Mouse (Mus musculus): ENCODE results near the gene Sptbn4. TPM values are rescaled to one million over a fixed set of nuclear protein-coding genes. Genes with fewer than 3 reads are reported as not detected.

Gene Sptbn4
- polyA plus RNA-seq, 1 experiment from 2014 or later: 0.30 TPM

DNA sequence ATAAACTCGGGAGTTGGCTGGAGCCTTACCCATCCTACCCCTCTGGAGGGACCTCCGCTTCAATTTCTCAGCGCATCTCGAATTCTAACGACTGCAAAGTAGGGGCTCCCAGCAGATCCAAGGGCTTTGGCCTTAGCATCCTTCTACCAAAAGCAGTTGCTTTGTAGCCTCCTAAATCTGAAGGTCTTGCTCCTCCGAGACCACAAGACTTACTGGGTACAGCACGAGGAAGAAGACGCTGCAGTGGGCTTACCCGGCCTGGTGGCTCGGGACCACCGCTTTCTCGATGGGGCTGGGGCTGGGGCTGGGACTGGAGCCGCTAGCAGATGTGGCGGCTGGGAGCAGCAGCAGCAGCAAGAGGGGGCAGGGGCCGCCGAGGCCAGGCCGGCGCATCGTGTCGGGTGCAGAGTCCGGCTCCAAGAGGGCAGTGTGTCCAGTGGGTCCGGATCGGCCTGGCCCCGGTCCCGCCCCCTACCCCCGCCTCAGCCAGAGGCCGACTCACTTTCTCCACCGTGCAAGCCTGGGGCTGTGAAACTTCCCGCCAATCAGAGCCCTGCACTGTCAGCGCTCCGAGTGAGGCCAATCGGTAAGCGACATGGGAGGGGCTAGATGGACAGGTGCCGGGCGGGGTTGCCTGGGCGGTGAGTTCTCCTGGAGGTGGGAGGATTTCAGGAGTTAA is 110.2 kb downstream of the Sptbn4 start, which contains the start of gene Ltbp4:
Gene Ltbp4 (minus strand): TSS at position 518 of the 679 bp plus-strand sequence.
- H3K27me3 ChIP-seq (ENCODE audit: control insufficient read depth, insufficient read depth, low read length): peaks cover 66% of the 10 kb centered on the region
- H3K4me1 ChIP-seq (ENCODE audit: control insufficient read depth, insufficient read depth, low read length): peaks cover 15% of the 10 kb centered on the region
- H3K27ac ChIP-seq (ENCODE audit: low read depth, low read length): no peak within 1 kb of the TSS
- H3K9ac ChIP-seq (ENCODE audit: low read depth, low read length): peak within 1 kb of the TSS; percentile 59
- peak within 1 kb of the TSS; percentile 80 for H3K4me2 ChIP-seq
- ATAC-seq (replicated peaks; ENCODE audit: insufficient number of reproducible peaks, low FRiP score, low TSS enrichment): 0 out of 2 replicates have a peak, but pooled peaks have one; percentile 16
- H3K9me3 ChIP-seq (replicated peaks; ENCODE audit: control insufficient read depth, low read length): no peaks in the 10 kb centered on the region
- no peaks in the 10 kb centered on the region for H3K36me3 ChIP-seq (ENCODE audit: control insufficient read depth, insufficient read depth, low read length)
- WGBS (ENCODE audit: insufficient replicate concordance): 2% methylated on average over 35 of the region's 36 CpGs
- peak within 1 kb of the TSS; percentile 47 for H3K4me3 ChIP-seq (ENCODE audit: low read depth, low read length)

GRCm38 (mm10) chr7:27335928-27336823 is 111.3 kb downstream of the Sptbn4 start:
- Histone ChIP-seq H3K9ac (ENCODE audit: low read depth, low read length) (peak overlapping the region; percentile 59; the same call in 1 of the 2 replicates), H3K4me1 (ENCODE audit: control insufficient read depth, insufficient read depth, low read length) (peaks cover 17% of the 10 kb centered on the region), H3K4me2 (peak overlapping the region; percentile 80), H3K9me3 (replicated peaks; ENCODE audit: control insufficient read depth, low read length) (no peaks in the 10 kb centered on the region), H3K36me3 (ENCODE audit: control insufficient read depth, insufficient read depth, low read length) (no peaks in the 10 kb centered on the region), H3K4me3 (ENCODE audit: low read depth, low read length) (peak overlapping the region; percentile 47), H3K27ac (ENCODE audit: low read depth, low read length) (no peak overlapping the region), H3K27me3 (ENCODE audit: control insufficient read depth, insufficient read depth, low read length) (peaks cover 74% of the 10 kb centered on the region)
- peak; percentile 67 for ATAC-seq (replicated peaks; ENCODE audit: insufficient number of reproducible peaks, low FRiP score, low TSS enrichment)
- WGBS (ENCODE audit: insufficient replicate concordance): under 1% methylated on average over 47 of the region's 47 CpGs

DNA sequence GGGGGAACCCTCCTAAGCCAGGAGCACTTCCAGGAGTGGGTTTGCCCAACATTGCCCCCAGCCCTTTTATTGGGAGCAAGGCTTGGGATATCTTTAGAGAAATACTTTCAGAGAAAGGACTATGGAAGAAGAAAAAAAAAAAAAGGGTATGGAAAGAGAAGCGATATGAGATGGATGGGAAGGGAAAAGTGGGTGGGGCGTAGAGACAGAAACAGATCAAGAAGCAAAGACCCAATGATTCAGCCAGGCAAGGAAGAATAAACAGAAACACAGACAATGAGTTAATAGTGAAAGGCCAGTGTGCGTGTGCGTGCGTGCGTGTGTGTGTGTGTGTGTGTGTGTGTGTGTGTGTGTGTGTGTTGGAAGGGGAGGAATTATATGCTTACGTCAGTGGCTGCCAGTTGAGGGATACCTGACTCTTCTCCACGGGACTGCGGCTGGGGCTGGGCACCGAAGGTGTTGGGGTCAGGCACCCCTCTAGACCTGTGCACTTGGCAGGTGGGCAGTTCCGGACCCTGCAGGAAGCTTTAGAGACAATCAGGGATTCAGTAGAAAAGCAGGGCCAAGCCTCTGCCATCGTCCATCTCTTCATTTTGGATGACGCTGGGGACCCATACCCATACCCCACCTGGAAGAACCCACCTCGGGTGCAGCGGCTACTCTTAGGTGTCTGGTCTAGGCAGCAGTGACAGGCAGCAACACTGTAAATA is 112.3 kb downstream of the Sptbn4 start:
- 51% methylated on average over 15 of the region's 15 CpGs for WGBS (ENCODE audit: insufficient replicate concordance)
- peak overlapping the region; percentile 53 for H3K4me3 ChIP-seq (ENCODE audit: low read depth, low read length)
- 0 out of 2 replicates have a peak overlapping the region, but pooled peaks have one; percentile 28 for H3K9ac ChIP-seq (ENCODE audit: low read depth, low read length)
- ATAC-seq (replicated peaks; ENCODE audit: insufficient number of reproducible peaks, low FRiP score, low TSS enrichment): no peak
- no peaks in the 10 kb centered on the region for H3K36me3 ChIP-seq (ENCODE audit: control insufficient read depth, insufficient read depth, low read length)
- H3K9me3 ChIP-seq (replicated peaks; ENCODE audit: control insufficient read depth, low read length): no peaks in the 10 kb centered on the region
- peaks cover 84% of the 10 kb centered on the region for H3K27me3 ChIP-seq (ENCODE audit: control insufficient read depth, insufficient read depth, low read length)
- peaks cover 25% of the 10 kb centered on the region for H3K4me1 ChIP-seq (ENCODE audit: control insufficient read depth, insufficient read depth, low read length)
- peak overlapping the region; percentile 35; the same call in 1 of the 2 replicates for H3K27ac ChIP-seq (ENCODE audit: low read depth, low read length)
- H3K4me2 ChIP-seq: peak overlapping the region; percentile 86

- H3K4me3 ChIP-seq (ENCODE audit: low read depth, low read length): peak overlapping the region; percentile 53
- H3K27ac ChIP-seq (ENCODE audit: low read depth, low read length): peak overlapping the region; percentile 66
- 1% methylated on average over 32 of the region's 32 CpGs for WGBS (ENCODE audit: insufficient replicate concordance)
- 0 out of 2 replicates have a peak, but pooled peaks have one; percentile 11 for ATAC-seq (replicated peaks; ENCODE audit: insufficient number of reproducible peaks, low FRiP score, low TSS enrichment)
- H3K9me3 ChIP-seq (replicated peaks; ENCODE audit: control insufficient read depth, low read length): no peaks in the 10 kb centered on the region
- H3K4me2 ChIP-seq: peak overlapping the region; percentile 86
- no peaks in the 10 kb centered on the region for H3K36me3 ChIP-seq (ENCODE audit: control insufficient read depth, insufficient read depth, low read length)
- peaks cover 91% of the 10 kb centered on the region for H3K27me3 ChIP-seq (ENCODE audit: control insufficient read depth, insufficient read depth, low read length)
- peaks cover 28% of the 10 kb centered on the region for H3K4me1 ChIP-seq (ENCODE audit: control insufficient read depth, insufficient read depth, low read length)
- 0 out of 2 replicates have a peak overlapping the region, but pooled peaks have one; percentile 12 for H3K9ac ChIP-seq (ENCODE audit: low read depth, low read length)
Observed at GRCm38 (mm10) chr7:27334405-27334911, 113.0 kb downstream of the Sptbn4 start.

DNA sequence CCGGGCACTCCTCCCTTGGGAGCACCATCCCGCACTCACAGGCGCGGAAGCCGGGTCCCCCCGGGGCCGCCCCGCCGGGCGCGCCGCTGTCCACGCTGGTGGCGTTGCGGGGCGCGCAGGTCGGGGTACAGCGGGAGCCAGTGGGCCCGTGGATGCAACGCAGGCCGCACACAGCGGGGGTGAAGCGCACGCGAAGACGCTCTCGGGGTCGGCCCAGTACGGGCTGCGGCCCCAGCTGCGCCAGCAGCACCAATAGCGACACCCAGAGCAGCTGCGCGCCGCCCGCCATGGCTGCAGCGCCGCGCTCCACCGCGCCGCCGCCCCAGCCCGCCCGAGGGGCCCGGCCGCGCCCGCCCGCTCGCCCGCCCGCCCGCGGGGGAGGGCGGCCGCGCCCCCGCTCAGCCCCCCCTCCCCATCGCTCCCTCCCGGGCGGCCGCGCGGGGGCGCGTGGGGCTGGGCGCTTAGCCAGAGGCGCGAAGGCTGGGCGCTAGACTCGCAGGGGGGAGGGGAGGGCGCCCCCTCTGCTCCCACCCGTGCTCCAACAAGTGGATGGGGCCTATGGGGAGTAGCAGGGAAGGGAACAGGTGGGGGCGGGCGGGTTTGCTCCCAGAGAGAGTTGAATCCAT is 114.1 kb downstream of the Sptbn4 start:
- H3K4me2 ChIP-seq: peak overlapping the region; percentile 86
- peak overlapping the region; percentile 66 for H3K27ac ChIP-seq (ENCODE audit: low read depth, low read length)
- peaks cover 92% of the 10 kb centered on the region for H3K27me3 ChIP-seq (ENCODE audit: control insufficient read depth, insufficient read depth, low read length)
- ATAC-seq (replicated peaks; ENCODE audit: insufficient number of reproducible peaks, low FRiP score, low TSS enrichment): no peak
- H3K36me3 ChIP-seq (ENCODE audit: control insufficient read depth, insufficient read depth, low read length): no peaks in the 10 kb centered on the region
- H3K4me3 ChIP-seq (ENCODE audit: low read depth, low read length): peak overlapping the region; percentile 53
- H3K9me3 ChIP-seq (replicated peaks; ENCODE audit: control insufficient read depth, low read length): no peaks in the 10 kb centered on the region
- 1% methylated on average over 66 of the region's 77 CpGs for WGBS (ENCODE audit: insufficient replicate concordance)
- H3K9ac ChIP-seq (ENCODE audit: low read depth, low read length): peak overlapping the region; percentile 76
- H3K4me1 ChIP-seq (ENCODE audit: control insufficient read depth, insufficient read depth, low read length): peaks cover 32% of the 10 kb centered on the region

- H3K9ac ChIP-seq (ENCODE audit: low read depth, low read length): peak overlapping the region; percentile 76
- H3K4me3 ChIP-seq (ENCODE audit: low read depth, low read length): peak overlapping the region; percentile 53
- H3K36me3 ChIP-seq (ENCODE audit: control insufficient read depth, insufficient read depth, low read length): no peaks in the 10 kb centered on the region
- no peaks in the 10 kb centered on the region for H3K9me3 ChIP-seq (replicated peaks; ENCODE audit: control insufficient read depth, low read length)
- under 1% methylated on average over 35 of the region's 39 CpGs for WGBS (ENCODE audit: insufficient replicate concordance)
- peak overlapping the region; percentile 58; the same call in 1 of the 2 replicates for H3K27ac ChIP-seq (ENCODE audit: low read depth, low read length)
- H3K4me2 ChIP-seq: peak overlapping the region; percentile 86
- no peak for ATAC-seq (replicated peaks; ENCODE audit: insufficient number of reproducible peaks, low FRiP score, low TSS enrichment)
- peaks cover 91% of the 10 kb centered on the region for H3K27me3 ChIP-seq (ENCODE audit: control insufficient read depth, insufficient read depth, low read length)
- H3K4me1 ChIP-seq (ENCODE audit: control insufficient read depth, insufficient read depth, low read length): peaks cover 32% of the 10 kb centered on the region
Observed at GRCm38 (mm10) chr7:27332353-27333199, 114.9 kb downstream of the Sptbn4 start.

DNA sequence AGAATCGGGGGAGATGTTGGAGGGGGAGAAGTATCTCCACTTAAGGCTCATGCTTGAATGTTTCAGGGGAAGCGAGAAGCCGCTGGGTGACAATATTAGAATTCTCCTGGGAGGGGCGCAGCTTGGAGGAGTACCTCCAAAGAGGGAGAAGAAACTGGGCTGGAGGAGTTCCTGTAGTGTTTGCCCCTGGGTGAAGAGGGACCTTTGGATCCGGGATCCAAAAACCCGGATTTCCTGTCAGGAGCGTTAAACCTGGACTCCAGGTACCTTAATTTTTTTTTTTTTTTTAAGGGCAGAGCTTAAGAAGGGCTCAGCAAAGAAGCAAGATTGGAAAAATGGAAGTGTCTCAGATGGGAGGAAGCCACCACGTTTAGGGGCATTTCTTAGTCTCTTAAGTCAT is 115.6 kb downstream of the Sptbn4 start:
- Histone ChIP-seq H3K9ac (ENCODE audit: low read depth, low read length) (no peak overlapping the region), H3K27me3 (ENCODE audit: control insufficient read depth, insufficient read depth, low read length) (peaks cover 91% of the 10 kb centered on the region), H3K4me3 (ENCODE audit: low read depth, low read length) (peak overlapping the region; percentile 53), H3K4me2 (peak overlapping the region; percentile 86), H3K36me3 (ENCODE audit: control insufficient read depth, insufficient read depth, low read length) (no peaks in the 10 kb centered on the region), H3K9me3 (replicated peaks; ENCODE audit: control insufficient read depth, low read length) (no peaks in the 10 kb centered on the region), H3K27ac (ENCODE audit: low read depth, low read length) (0 out of 2 replicates have a peak overlapping the region, but pooled peaks have one; percentile 16), H3K4me1 (ENCODE audit: control insufficient read depth, insufficient read depth, low read length) (peaks cover 32% of the 10 kb centered on the region)
- ATAC-seq (replicated peaks; ENCODE audit: insufficient number of reproducible peaks, low FRiP score, low TSS enrichment): no peak
- 7% methylated on average over 8 of the region's 8 CpGs for WGBS (ENCODE audit: insufficient replicate concordance)
